ENCODE assay signal across 13 mouse cellular contexts in the genomic region with DNA sequence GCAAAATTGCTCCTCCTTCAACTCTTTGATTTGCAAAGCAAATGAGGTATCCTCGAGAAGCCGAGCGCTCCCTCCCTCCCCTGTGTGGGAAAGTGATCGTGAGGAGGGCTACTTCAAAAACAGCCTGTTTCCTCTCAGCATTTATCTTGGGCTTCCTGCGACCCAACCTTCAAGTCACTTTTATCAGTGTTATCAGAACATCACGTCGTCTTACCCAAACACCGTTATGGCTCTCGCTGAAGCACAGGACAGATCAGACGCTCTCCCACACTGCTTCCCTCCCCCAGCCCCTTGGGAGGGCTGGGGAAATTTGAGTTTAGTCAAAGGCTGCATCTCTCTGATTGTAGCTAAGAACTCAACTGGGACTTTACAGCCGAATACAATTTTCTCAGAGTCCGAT. TPM values are rescaled to one million over a fixed set of nuclear protein-coding genes. Genes with fewer than 3 reads are reported as not detected.
DNase-seq lines count a peak whose midpoint lies in the region; ATAC-seq and TF ChIP-seq lines count a peak whose summit lies in the region.
"Had no signal": no experiment of that assay in that cellular context is flagged by ENCODE, and none has a peak within 500 bp of the region (broad histone marks: within the 10 kb centered on the region; RNA-seq: fewer than 3 reads in every experiment).

No protein-coding gene starts in this region.

- WGBS in hindbrain, embryonic 12.5 days, result 12% methylated on average over 12 of the region's 12 CpGs
- 7% methylated on average over 12 of the region's 12 CpGs for WGBS in hindbrain, embryonic 13.5 days
- WGBS in liver, embryonic 13.5 days (ENCODE audit: insufficient replicate concordance), result 3% methylated on average over 12 of the region's 12 CpGs

- H3K36me3 ChIP-seq in hindbrain, embryonic 12.5 days, result peaks cover 13% of the 10 kb centered on the region
- peaks cover 34% of the 10 kb centered on the region for H3K36me3 ChIP-seq in hindbrain, embryonic 13.5 days
- H3K36me3 ChIP-seq in G1E (replicated peaks), result peaks cover 55% of the 10 kb centered on the region
- H3K36me3 ChIP-seq in liver, embryonic 13.5 days, result no peaks in the 10 kb centered on the region

- no peaks in the 10 kb centered on the region for H3K27me3 ChIP-seq in hindbrain, embryonic 12.5 days
- H3K27me3 ChIP-seq in hindbrain, embryonic 13.5 days, result no peaks in the 10 kb centered on the region
- H3K27me3 ChIP-seq in G1E (ENCODE audit: insufficient read depth, low read length), result no peaks in the 10 kb centered on the region
- H3K27me3 ChIP-seq in liver, embryonic 13.5 days, result no peaks in the 10 kb centered on the region

- H3K4me1 ChIP-seq in hindbrain, embryonic 12.5 days, result peaks cover 11% of the 10 kb centered on the region
- peaks cover 9% of the 10 kb centered on the region for H3K4me1 ChIP-seq in hindbrain, embryonic 13.5 days (replicated peaks)
- H3K4me1 ChIP-seq in G1E (ENCODE audit: insufficient read depth, low read depth, low read length), result peaks cover 65% of the 10 kb centered on the region
- peaks cover 35% of the 10 kb centered on the region for H3K4me1 ChIP-seq in liver, embryonic 13.5 days (replicated peaks)

- no peak for DNase-seq in G1E (ENCODE audit: low spot score)
- DNase-seq in liver, embryonic 13.5 days, result no peak
- DNase-seq in left cerebral cortex, adult 2 months (ENCODE audit: extremely low spot score in 1 of 2, low spot score in 2 of 2), result no peak
- no peak for DNase-seq in left cerebral cortex, adult 11 months (ENCODE audit: low spot score)
- DNase-seq: kidney, postnatal 25 days; left cerebral cortex, postnatal 4 days; right cerebral cortex, postnatal 14 days had no signal

- no peak for ATAC-seq in hindbrain, embryonic 12.5 days (ENCODE audit: low FRiP score)
- ATAC-seq in hindbrain, embryonic 13.5 days (ENCODE audit: low FRiP score), result no peak
- ATAC-seq in CD4-positive, CD25-positive, alpha-beta regulatory T cell, adult 4 months, result peak; percentile 58
- peak; percentile 70 for ATAC-seq in G1E (ENCODE audit: extremely low read depth, insufficient number of reproducible peaks, low FRiP score, poor library complexity, severe bottlenecking)
- ATAC-seq in liver, embryonic 13.5 days (ENCODE audit: low read depth), result peak; percentile 70

- no peak for TF ChIP-seq CTCF in G1E (IDR thresholded peaks at IDR 0.05; ENCODE audit: low read depth, low read length)
- no peak for TF ChIP-seq CTCF in left cerebral cortex, adult 2 months (IDR thresholded peaks at IDR 0.05)

- H3K4me2 ChIP-seq in hindbrain, embryonic 12.5 days (replicated peaks), result peak overlapping the region; percentile 25
- H3K4me2 ChIP-seq in hindbrain, embryonic 13.5 days, result no peak overlapping the region; the same call in 1 of the 2 replicates
- peak overlapping the region; percentile 41 for H3K4me2 ChIP-seq in liver, embryonic 13.5 days

- no peak overlapping the region for H3K9ac ChIP-seq in hindbrain, embryonic 12.5 days
- no peak overlapping the region for H3K9ac ChIP-seq in hindbrain, embryonic 13.5 days
- peak overlapping the region; percentile 6; the same call in 1 of the 2 replicates for H3K9ac ChIP-seq in liver, embryonic 13.5 days

- no peak overlapping the region for H3K27ac ChIP-seq in hindbrain, embryonic 12.5 days
- no peak overlapping the region for H3K27ac ChIP-seq in hindbrain, embryonic 13.5 days
- no peak overlapping the region for H3K27ac ChIP-seq in liver, embryonic 13.5 days
- H3K27ac ChIP-seq in left cerebral cortex, adult 2 months, result no peak overlapping the region

- no peak overlapping the region for H3K4me3 ChIP-seq in hindbrain, embryonic 12.5 days
- no peak overlapping the region for H3K4me3 ChIP-seq in hindbrain, embryonic 13.5 days
- peak overlapping the region; percentile 31; the same call in 1 of the 2 replicates for H3K4me3 ChIP-seq in G1E (ENCODE audit: low read depth, low read length)
- no peak overlapping the region for H3K4me3 ChIP-seq in liver, embryonic 13.5 days (replicated peaks)
- H3K4me3 ChIP-seq in left cerebral cortex, adult 2 months, result no peak overlapping the region

- no peaks in the 10 kb centered on the region for H3K9me3 ChIP-seq in hindbrain, embryonic 12.5 days (replicated peaks)
- H3K9me3 ChIP-seq in hindbrain, embryonic 13.5 days, result no peaks in the 10 kb centered on the region
- H3K9me3 ChIP-seq in G1E (replicated peaks), result no peaks in the 10 kb centered on the region; the same call in 1 of the 2 replicates
- no peaks in the 10 kb centered on the region for H3K9me3 ChIP-seq in liver, embryonic 13.5 days (replicated peaks)

- intact Hi-C loops in left cerebral cortex, adult 2 months (cut with DNase I), result no loop called here

RNA-seq across cellular contexts. Expression of gene Il4, which starts 12.9 kb away (rescaled TPM):
- 1.8 and 2.3 TPM in 2 replicates for polyA plus RNA-seq in hindbrain, embryonic 12.5 days (2016; fragmentation: Nextera tagmentation; extraction: Ambion mirVana)
- 3.9 and 4.6 TPM in 2 replicates for polyA plus RNA-seq in hindbrain, embryonic 13.5 days (2015; fragmentation: Nextera tagmentation; extraction: Ambion mirVana)
- polyA plus RNA-seq in CD4-positive, CD25-positive, alpha-beta regulatory T cell, adult 4 months (2017; shearing (Covaris generic)), result 1 to 10 TPM; 3.1 to 4.0 TPM
- total RNA-seq in G1E (2014; fragmentation: Nextera tagmentation) (35.8 and 40.6 TPM in 2 replicates), G1E (2017) (87.7 and 99.1 TPM in 2 replicates)
- polyA plus RNA-seq in G1E (2012), result 0.43 and 1.0 TPM in 2 replicates
- 0.60 and 0.82 TPM in 2 replicates for polyA plus RNA-seq in liver, embryonic 13.5 days (2015; fragmentation: Nextera tagmentation; extraction: Ambion mirVana)
- total RNA-seq in left cerebral cortex, adult 2 months (2021), result not detected
- total RNA-seq: left cerebral cortex, postnatal 4 days had no signal
- polyA plus RNA-seq: gonadal fat pad, adult 2 months; testis, adult 2 months had no signal

RNA-seq across cellular contexts. Expression of gene Il13, which starts 28.9 kb away (rescaled TPM):
- not detected in 2 replicates for polyA plus RNA-seq in hindbrain, embryonic 12.5 days (2016; fragmentation: Nextera tagmentation; extraction: Ambion mirVana)
- polyA plus RNA-seq in hindbrain, embryonic 13.5 days (2015; fragmentation: Nextera tagmentation; extraction: Ambion mirVana), result not detected in 2 replicates
- polyA plus RNA-seq in CD4-positive, CD25-positive, alpha-beta regulatory T cell, adult 4 months (2017; shearing (Covaris generic)), result not detected
- 0.63 TPM in 1 of 2 replicates, not detected in the other for total RNA-seq in G1E (2014; fragmentation: Nextera tagmentation)
- 3.2 and 4.7 TPM in 2 replicates for total RNA-seq in G1E (2017)
- not detected in 2 replicates for polyA plus RNA-seq in G1E (2012)
- not detected in 2 replicates for polyA plus RNA-seq in liver, embryonic 13.5 days (2015; fragmentation: Nextera tagmentation; extraction: Ambion mirVana)
- not detected for total RNA-seq in left cerebral cortex, adult 2 months (2021)
- total RNA-seq: left cerebral cortex, postnatal 4 days had no signal
- polyA plus RNA-seq: embryonic facial prominence, embryonic 14.5 days had no signal

RNA-seq across cellular contexts. Expression of gene Kif3a, which starts 38.4 kb away (rescaled TPM):
- 155 and 160 TPM in 2 replicates for polyA plus RNA-seq in hindbrain, embryonic 12.5 days (2016; fragmentation: Nextera tagmentation; extraction: Ambion mirVana)
- polyA plus RNA-seq in hindbrain, embryonic 13.5 days (2015; fragmentation: Nextera tagmentation; extraction: Ambion mirVana), result 275 and 285 TPM in 2 replicates
- 1 to 10 TPM; 8.1 to 8.7 TPM for polyA plus RNA-seq in CD4-positive, CD25-positive, alpha-beta regulatory T cell, adult 4 months (2017; shearing (Covaris generic))
- total RNA-seq in G1E (2014; fragmentation: Nextera tagmentation) (20.2 and 22.3 TPM in 2 replicates), G1E (2017) (25.7 and 27.5 TPM in 2 replicates)
- polyA plus RNA-seq in G1E (2012), result 11.2 and 12.0 TPM in 2 replicates
- polyA plus RNA-seq in liver, embryonic 13.5 days (2015; fragmentation: Nextera tagmentation; extraction: Ambion mirVana), result 13.3 and 13.8 TPM in 2 replicates
- total RNA-seq in left cerebral cortex, adult 2 months (2021), result 100 to 1,000 TPM; 127 to 131 TPM

Comparison
In these comparisons a context has a peak if more than half of its experiments do, and no peak if none do; other contexts are left out.
1. ATAC-seq: peak in CD4-positive, CD25-positive, alpha-beta regulatory T cell, adult 4 months (single experiment), G1E (single experiment) and liver, embryonic 13.5 days (single experiment); none in hindbrain, embryonic 12.5 days (single experiment) and hindbrain, embryonic 13.5 days (single experiment).
2. RNA of gene Kif3a, which starts 38.4 kb away (polyA plus RNA-seq): 275 to 285 TPM in hindbrain, embryonic 13.5 days and 155 to 160 TPM in hindbrain, embryonic 12.5 days; 13.3 to 13.8 TPM in liver, embryonic 13.5 days, 11.2 to 12.0 TPM in G1E and 8.1 to 8.7 TPM in CD4-positive, CD25-positive, alpha-beta regulatory T cell, adult 4 months; every median in the first group is over 10 times any median in the second.